Mouse (Mus musculus) hindbrain, embryonic 10.5 days (tissue): ENCODE data around the gene Gm17268. TPM values are rescaled to one million over a fixed set of nuclear protein-coding genes. Genes with fewer than 3 reads are reported as not detected.

Source experiments
- DNase-seq: peaks from one replicate; pipeline ENCODE4 v3.0.0-alpha.2; 2017; ENCODE audit warnings: low spot score
- H3K27ac ChIP-seq: fragments of 300-500 bp; sonication (generic); 2 replicates; pipeline ENCODE4 v1.5.1; 2016; ENCODE audit warnings: mild to moderate bottlenecking, moderate library complexity
- H3K27me3 ChIP-seq: fragments of 300-500 bp; sonication (generic); 2 replicates; pipeline ENCODE4 v1.6.1; 2016; ENCODE audit warnings: mild to moderate bottlenecking; ENCODE audit not compliant: poor library complexity, insufficient read depth, severe bottlenecking
- H3K36me3 ChIP-seq: fragments of 300-500 bp; sonication (generic); 2 replicates; pipeline ENCODE4 v1.6.1; 2016; ENCODE audit warnings: mild to moderate bottlenecking, moderate library complexity
- H3K4me1 ChIP-seq: fragments of 300-500 bp; sonication (generic); replicated peaks from 2 replicates; pipeline ENCODE4 v1.6.1; 2016; ENCODE audit warnings: mild to moderate bottlenecking
- H3K4me3 ChIP-seq: fragments of 300-500 bp; sonication (generic); 2 replicates; pipeline ENCODE4 v1.5.1; 2016; ENCODE audit warnings: mild to moderate bottlenecking, moderate library complexity
- H3K9me3 ChIP-seq: fragments of 300-500 bp; sonication (generic); 2 replicates; pipeline ENCODE4 v1.6.1; 2016; ENCODE audit warnings: mild to moderate bottlenecking, moderate library complexity
- WGBS: fragments of 180-500 bp; shearing (Covaris S2); methylation state at CpG from one replicate; pipeline ENCODE4 v1.1.7; 2016; 5-methylcytosine and 5-hydroxymethylcytosine counted together
- polyA plus RNA-seq: library from polyadenylated mRNA; unstranded; fragments of >200 nt; fragmentation: Nextera tagmentation; extraction: Ambion mirVana; gene quantifications from 2 replicates; pipeline ENCODE4 v1.2.1, GENCODE M21; 2016

Gm17268 gene
- polyA plus RNA-seq, 1 experiment from 2014 or later: not detected

DNA sequence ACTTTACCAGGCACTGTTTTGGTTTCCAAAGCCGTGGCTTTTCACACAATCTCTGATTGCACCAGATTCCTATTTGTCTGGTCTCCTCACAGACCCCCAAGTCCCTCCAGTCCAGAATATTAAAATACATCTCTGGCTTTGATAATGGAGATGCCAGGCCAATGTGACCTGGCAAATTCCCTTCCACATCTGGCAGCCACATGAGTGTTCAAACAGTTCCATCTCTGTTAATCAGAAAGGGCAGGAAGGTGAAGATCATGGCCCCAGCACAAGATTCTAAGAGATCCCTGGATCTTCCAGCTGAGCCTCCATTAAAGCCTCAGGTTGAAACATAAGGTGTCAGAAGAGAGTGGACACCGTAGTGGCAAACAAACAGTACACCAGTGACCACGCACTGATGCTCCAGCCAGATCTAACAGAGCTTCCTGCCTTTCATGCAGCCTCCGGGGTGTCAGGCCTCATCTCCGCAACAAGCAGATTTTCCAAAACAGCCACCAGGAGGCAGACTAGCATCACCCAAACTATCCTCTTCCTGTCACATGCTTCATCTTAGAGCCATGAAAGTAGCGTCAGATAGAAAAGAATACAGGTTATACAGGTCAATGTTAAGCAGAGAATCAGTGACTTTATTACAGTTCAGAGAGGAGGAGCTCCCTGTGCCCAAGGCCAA, 9.5 kb upstream of the Gm17268 start:
- DNase-seq: peak; percentile 59
- no peaks in the 10 kb centered on the region for H3K27me3 ChIP-seq
- H3K4me1 ChIP-seq: no peaks in the 10 kb centered on the region
- H3K9me3 ChIP-seq: no peaks in the 10 kb centered on the region
- WGBS: 44% methylated on average over 6 of the region's 6 CpGs
- no peaks in the 10 kb centered on the region for H3K36me3 ChIP-seq
- no peak overlapping the region for H3K27ac ChIP-seq
- no peak overlapping the region for H3K4me3 ChIP-seq

DNA sequence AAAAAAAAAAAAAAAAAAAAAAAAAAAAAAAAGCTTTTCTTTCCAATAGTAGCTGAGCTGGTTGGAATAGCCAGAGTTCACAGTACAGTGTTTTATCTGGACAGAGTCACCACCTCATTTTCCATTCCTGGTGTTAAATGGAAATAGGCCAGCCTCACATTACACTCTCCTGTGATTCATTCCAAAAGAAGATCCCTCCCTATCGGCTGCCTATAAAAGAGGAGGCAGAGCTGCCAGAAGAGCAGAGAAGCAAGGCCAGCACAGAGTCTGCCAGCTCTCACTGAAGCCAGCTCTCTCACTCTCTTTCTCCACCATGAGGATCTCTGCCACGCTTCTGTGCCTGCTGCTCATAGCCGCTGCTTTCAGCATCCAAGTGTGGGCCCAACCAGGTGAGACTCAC, 7.1 kb upstream of the Gm17268 start, which contains the start of gene Ccl7:
Gene Ccl7 (plus strand): TSS at position 242 of the 400 bp plus-strand sequence.
- H3K4me3 ChIP-seq: no peak within 1 kb of the TSS
- no peaks in the 10 kb centered on the region for H3K4me1 ChIP-seq
- H3K27me3 ChIP-seq: no peaks in the 10 kb centered on the region
- WGBS: 77% methylated on average over 3 of the region's 3 CpGs
- H3K27ac ChIP-seq: no peak within 1 kb of the TSS
- H3K9me3 ChIP-seq: no peaks in the 10 kb centered on the region
- no peak for DNase-seq
- H3K36me3 ChIP-seq: no peaks in the 10 kb centered on the region

DNA sequence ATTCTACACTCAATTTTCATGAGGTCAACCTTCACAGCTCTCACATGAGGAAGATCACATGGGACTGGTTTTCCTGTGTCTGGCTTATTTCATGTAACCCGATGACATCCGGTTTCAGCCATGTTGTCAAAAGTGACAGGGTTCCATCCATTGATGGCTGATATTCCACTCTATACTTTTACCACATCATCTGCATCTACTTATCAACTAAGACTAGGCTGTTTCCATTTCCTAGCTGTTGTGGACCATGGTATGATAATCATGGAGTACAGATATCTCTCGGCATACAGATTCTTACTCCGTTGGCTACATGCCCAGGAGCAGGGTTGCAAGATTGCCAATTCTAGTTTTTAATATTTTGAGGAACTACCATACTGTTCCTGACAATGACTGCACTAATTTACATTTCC, 3.3 kb upstream of the Gm17268 start:
- H3K27ac ChIP-seq: no peak overlapping the region
- H3K36me3 ChIP-seq: no peaks in the 10 kb centered on the region
- DNase-seq: no peak
- no peaks in the 10 kb centered on the region for H3K9me3 ChIP-seq
- H3K27me3 ChIP-seq: no peaks in the 10 kb centered on the region
- 93% methylated on average over 4 of the region's 4 CpGs for WGBS
- H3K4me3 ChIP-seq: no peak overlapping the region
- no peaks in the 10 kb centered on the region for H3K4me1 ChIP-seq

DNA sequence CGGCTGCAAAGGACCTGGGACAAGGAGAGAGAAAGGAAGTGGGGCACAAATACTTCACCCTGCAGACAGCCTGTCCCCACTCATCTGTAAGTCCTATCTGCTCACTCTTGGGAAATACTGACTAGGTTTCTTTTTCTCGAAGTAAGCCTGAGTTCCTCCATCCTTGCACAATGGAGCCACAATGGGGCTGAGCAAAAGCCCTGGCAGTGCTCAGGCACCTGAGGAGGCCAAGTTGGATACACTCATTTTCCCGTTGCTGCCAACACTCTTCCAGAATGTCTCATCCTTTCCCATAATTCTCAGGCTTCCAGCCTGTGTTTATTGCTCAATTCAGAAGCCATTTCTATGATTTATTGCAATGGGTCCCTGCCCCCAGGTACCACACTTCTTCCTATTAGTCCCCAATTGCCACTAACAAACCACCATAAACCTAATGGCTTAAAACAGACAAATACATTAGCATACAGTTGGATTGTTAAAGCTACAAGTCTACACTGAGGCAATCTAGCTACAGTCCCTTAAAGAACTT, 834 bp upstream of the Gm17268 start:
- no peak for DNase-seq
- Histone ChIP-seq H3K27me3 (no peaks in the 10 kb centered on the region), H3K4me1 (no peaks in the 10 kb centered on the region; the same call in 1 of the 2 replicates), H3K36me3 (no peaks in the 10 kb centered on the region), H3K27ac (no peak overlapping the region), H3K4me3 (no peak overlapping the region), H3K9me3 (no peaks in the 10 kb centered on the region)
- WGBS: 81% methylated on average over 3 of the region's 3 CpGs

DNA sequence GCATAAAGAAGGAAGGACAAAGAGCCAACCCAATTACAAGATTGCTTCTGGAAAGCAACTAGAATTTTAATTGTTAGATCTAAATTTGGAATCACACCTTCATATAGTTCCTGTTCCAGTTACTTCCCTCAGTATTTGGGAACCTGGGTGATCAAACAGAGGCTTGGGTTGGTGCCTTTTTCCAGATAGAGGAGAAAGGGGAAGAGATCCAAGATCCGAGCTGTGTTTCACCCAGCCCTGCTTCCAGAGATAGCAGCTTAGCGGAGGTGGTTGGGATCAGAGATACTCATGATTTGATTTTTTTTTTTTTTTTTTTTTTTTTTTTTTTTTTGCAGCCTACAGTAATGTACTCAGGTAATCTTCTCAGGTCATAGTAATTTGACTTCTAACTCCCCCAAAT, 2.5 kb downstream of the Gm17268 start:
- H3K4me1 ChIP-seq: peaks cover 6% of the 10 kb centered on the region; the same call in 1 of the 2 replicates
- H3K4me3 ChIP-seq: no peak overlapping the region
- H3K9me3 ChIP-seq: no peaks in the 10 kb centered on the region
- H3K27ac ChIP-seq: no peak overlapping the region
- H3K27me3 ChIP-seq: no peaks in the 10 kb centered on the region
- 89% methylated on average over 2 of the region's 2 CpGs for WGBS
- no peaks in the 10 kb centered on the region for H3K36me3 ChIP-seq
- no peak for DNase-seq

DNA sequence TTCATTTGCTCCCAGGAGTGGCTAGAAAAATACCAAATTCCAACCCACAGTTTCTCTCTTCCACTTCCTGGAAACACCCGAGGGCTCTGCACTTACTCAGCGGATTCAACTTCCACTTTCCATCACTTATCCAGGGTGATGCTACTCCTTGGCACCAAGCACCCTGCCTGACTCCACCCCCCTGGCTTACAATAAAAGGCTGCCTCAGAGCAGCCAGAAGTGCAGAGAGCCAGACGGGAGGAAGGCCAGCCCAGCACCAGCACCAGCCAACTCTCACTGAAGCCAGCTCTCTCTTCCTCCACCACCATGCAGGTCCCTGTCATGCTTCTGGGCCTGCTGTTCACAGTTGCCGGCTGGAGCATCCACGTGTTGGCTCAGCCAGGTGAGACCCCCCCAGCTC, 3.0 kb downstream of the Gm17268 start, which contains the start of gene Ccl2:
Gene Ccl2 (plus strand): TSS at position 216 of the 400 bp plus-strand sequence.
- DNase-seq: no peak
- no peaks in the 10 kb centered on the region for H3K36me3 ChIP-seq
- no peak within 1 kb of the TSS for H3K4me3 ChIP-seq
- H3K9me3 ChIP-seq: no peaks in the 10 kb centered on the region
- no peaks in the 10 kb centered on the region for H3K27me3 ChIP-seq
- WGBS: 49% methylated on average over 5 of the region's 5 CpGs
- no peak within 1 kb of the TSS for H3K27ac ChIP-seq
- H3K4me1 ChIP-seq: peaks cover 6% of the 10 kb centered on the region; the same call in 1 of the 2 replicates

DNA sequence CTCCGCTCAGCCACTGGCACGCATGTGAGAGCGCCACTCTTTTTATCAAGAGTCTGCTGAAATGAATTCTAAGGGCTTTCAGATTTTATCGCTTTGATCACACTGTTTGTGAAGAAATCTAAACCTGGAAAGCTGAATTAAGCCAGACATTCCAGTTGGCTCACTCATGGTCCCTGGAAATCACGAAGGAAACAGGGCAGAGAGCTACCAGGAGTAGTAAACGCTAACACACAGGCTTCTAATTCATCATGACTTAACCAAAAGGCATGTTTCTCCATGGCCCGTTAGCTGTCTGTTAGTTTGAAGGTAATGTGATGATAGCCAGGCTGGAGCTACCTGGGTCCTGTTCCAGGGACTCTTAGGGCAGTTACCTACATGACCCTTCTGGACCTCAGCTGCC, 3.9 kb downstream of the Gm17268 start:
- H3K4me1 ChIP-seq: peaks cover 6% of the 10 kb centered on the region; the same call in 1 of the 2 replicates
- DNase-seq: no peak
- 88% methylated on average over 7 of the region's 7 CpGs for WGBS
- H3K27ac ChIP-seq: no peak overlapping the region
- H3K36me3 ChIP-seq: no peaks in the 10 kb centered on the region
- H3K9me3 ChIP-seq: no peaks in the 10 kb centered on the region
- no peak overlapping the region for H3K4me3 ChIP-seq
- H3K27me3 ChIP-seq: no peaks in the 10 kb centered on the region

DNA sequence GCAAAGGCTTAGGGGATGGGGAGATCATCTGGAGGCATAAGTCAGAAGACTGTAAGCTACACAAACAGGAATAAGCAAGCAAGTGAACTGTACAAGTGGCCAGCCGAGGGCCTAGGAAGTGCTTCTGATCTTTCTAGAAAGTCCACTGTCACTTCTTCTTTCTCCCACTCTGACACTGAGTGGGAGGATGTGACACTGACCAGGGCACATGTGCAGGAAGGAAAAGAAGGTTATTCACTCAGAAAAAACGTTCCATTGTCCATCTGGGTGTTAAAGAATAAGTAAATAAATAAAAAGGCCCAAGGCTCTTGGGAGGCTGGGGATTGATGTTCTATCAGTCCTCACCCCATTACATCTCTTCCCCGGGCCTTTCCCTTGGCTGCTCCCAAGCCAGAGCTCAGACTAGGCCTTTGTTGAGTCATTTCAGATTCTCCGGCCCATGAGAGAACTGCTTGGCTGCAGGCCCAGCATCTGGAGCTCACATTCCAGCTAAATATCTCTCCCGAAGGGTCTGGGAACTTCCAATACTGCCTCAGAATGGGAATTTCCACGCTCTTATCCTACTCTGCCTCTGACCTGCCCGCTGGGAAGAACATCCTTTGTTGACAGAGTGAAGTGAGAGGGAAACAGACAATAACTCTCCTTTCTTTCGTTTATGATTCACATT, 5.6 kb downstream of the Gm17268 start:
- Histone ChIP-seq H3K36me3 (no peaks in the 10 kb centered on the region), H3K9me3 (no peaks in the 10 kb centered on the region), H3K4me3 (no peak overlapping the region), H3K27ac (peak overlapping the region; percentile 50; the same call in 1 of the 2 replicates), H3K27me3 (no peaks in the 10 kb centered on the region), H3K4me1 (peaks cover 6% of the 10 kb centered on the region; the same call in 1 of the 2 replicates)
- 50% methylated on average over 8 of the region's 8 CpGs for whole genome bisulfite sequencing
- peak; percentile 5 for DNase-seq

DNA sequence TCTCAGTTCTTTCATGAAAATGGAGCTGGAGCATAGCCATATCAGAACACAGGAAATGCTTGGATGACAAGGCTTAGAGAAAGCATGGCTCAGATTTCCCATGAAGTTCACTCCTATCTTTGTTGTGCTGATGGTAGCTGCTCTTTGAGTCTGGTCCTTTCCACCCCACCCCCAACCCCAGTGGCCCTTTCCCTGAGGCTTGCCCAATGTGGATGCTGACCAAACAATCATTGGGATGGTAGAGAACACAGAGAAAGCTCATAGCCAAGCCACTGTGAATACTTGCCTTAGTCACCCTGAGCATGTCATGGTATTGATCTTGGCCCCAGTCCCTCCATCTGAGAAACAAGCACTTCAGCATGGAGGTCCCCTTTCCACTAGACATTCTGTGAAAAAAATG, 6.2 kb downstream of the Gm17268 start:
- Histone ChIP-seq H3K27me3 (no peaks in the 10 kb centered on the region), H3K9me3 (no peaks in the 10 kb centered on the region), H3K4me1 (peaks cover 6% of the 10 kb centered on the region; the same call in 1 of the 2 replicates), H3K27ac (no peak overlapping the region), H3K4me3 (no peak overlapping the region), H3K36me3 (no peaks in the 10 kb centered on the region)
- no peak for DNase-seq

DNA sequence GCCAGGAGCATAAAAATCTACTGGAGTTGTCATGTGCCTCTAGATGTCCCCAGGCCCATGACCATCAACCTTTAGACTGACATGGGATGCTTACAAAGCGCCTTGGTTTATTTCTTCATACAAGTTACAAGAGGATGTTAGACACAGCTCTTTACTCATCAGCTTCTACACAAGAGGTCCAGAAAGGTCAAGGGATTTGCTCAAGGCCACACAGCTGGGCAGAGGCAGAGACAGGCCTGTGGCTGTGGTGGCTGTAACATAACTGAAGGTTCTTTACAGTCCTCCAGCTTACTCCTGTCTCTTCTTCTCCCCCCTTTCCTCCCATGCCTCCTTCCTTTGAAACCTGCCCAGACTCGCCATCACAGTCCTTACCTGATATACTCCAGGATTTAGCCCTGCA, 8.2 kb downstream of the Gm17268 start:
- Histone ChIP-seq H3K36me3 (no peaks in the 10 kb centered on the region), H3K27ac (no peak overlapping the region), H3K27me3 (no peaks in the 10 kb centered on the region), H3K4me1 (peaks cover 6% of the 10 kb centered on the region; the same call in 1 of the 2 replicates), H3K4me3 (no peak overlapping the region), H3K9me3 (no peaks in the 10 kb centered on the region)
- no peak for DNase-seq
- WGBS: 90% methylated on average over 2 of the region's 2 CpGs

DNA sequence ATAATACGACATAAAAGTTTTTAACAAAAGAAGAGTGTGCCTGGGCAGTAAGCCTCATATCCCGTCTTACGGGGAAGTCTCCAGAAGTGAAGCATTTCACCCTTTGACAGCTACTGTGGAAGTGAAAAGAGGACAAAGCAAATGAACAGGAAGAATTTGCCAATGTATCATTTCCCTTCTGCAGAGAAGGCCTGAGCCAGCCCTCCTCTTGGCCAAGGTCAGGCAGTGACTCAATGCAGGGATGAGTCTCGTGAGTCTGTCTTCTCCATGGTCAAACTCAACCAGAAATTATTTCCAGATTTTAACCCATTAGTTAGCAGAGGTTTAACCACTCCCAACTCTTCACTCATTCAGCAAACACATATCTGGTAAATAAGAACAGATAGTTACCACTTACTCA, 14.6 kb downstream of the Gm17268 start:
- 85% methylated on average over 4 of the region's 4 CpGs for WGBS
- Histone ChIP-seq H3K9me3 (no peaks in the 10 kb centered on the region), H3K27ac (no peak overlapping the region), H3K36me3 (no peaks in the 10 kb centered on the region), H3K4me1 (no peaks in the 10 kb centered on the region), H3K4me3 (no peak overlapping the region), H3K27me3 (no peaks in the 10 kb centered on the region)
- DNase-seq: no peak

DNA sequence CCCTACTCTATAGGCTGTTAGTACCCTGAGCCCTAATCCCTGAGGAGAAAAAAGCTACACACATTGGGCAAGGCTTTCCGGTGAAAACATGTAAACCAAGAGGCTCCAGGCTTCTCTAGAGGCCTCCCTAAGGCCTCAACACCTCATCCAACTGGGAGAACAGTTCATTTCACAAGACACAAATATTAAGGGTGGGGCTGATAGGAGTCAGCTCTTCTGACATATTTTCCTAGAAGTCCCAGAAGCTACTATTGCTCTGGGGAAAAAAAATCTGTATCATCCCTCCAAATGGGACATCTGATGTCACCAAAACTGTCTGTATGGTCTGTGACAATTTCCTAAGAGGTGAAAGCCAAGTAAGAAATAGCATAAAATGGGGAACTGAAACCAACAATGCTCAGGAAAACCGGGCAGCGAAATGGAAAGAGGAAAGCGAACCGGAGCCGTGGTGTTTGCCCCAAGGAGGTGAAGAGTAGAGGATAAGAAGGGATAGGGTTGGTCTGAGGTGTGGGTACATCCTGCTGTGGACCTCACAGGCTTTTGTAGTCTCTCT, 15.8 kb downstream of the Gm17268 start:
- no peaks in the 10 kb centered on the region for H3K36me3 ChIP-seq
- no peaks in the 10 kb centered on the region for H3K27me3 ChIP-seq
- H3K27ac ChIP-seq: no peak overlapping the region
- DNase-seq: no peak
- no peak overlapping the region for H3K4me3 ChIP-seq
- H3K4me1 ChIP-seq: no peaks in the 10 kb centered on the region
- 87% methylated on average over 6 of the region's 6 CpGs for WGBS
- H3K9me3 ChIP-seq: no peaks in the 10 kb centered on the region

DNA sequence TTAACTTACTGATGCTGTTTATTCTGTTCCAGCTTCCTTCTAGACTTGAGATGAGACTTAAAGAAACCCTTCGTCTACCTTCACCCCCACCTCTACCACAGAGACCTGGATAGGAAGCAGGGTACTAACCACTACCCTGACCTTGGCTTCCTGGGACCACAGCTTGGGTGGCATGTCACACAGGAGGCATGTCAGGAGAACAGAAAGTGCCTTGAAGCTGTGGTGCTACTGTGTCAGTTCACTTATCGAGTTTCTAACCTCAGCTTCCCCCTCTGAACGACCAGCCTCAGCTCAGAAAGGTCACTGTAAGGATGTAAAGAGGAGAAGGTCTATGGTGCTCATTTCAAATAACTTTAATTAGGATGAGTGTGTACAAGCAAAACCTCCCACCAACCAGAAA, 17.0 kb downstream of the Gm17268 start:
- H3K4me3 ChIP-seq: no peak overlapping the region
- 80% methylated on average over 3 of the region's 3 CpGs for WGBS
- H3K27me3 ChIP-seq: no peaks in the 10 kb centered on the region
- no peak for DNase-seq
- H3K9me3 ChIP-seq: no peaks in the 10 kb centered on the region
- no peaks in the 10 kb centered on the region for H3K36me3 ChIP-seq
- no peak overlapping the region for H3K27ac ChIP-seq
- H3K4me1 ChIP-seq: no peaks in the 10 kb centered on the region
